Mouse (Mus musculus): ENCODE measurements at regions not wholly inside any gene's neighbourhood (a gene's known extent, or its start where the extent isn't known, plus 50 kb on each side); places are given as distances from the start of the nearest gene placed in this dataset.

GRCm38 (mm10) chr4:93935692-93936091 lies 600.4 kb upstream of the Tusc1 start:
- DNase-seq (ENCODE audit: low spot score), result no peak

GRCm38 (mm10) chr4:93927117-93927516 lies 591.8 kb upstream of the Tusc1 start:
- no peak for DNase-seq (ENCODE audit: low spot score)

DNA sequence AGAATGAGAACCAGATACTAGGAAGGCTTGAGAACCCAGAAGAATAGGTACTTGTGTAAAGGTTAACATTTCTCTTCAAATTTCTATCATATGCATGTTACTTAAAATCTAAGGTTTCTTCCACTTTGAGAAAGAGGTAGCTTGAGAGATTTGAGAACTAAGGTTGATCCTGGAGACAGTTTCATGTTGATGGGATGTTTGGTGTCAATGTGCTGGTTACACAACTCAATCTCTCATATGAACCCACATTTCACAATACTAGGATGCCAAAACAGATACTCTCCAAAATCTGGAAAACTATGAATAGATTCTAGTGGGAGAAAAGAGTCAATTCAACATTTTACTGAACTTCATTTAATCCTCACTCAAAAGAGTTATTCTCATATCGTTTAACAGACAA lies 589.1 kb upstream of the Tusc1 start:
- DNase-seq (ENCODE audit: low spot score), result no peak

GRCm38 (mm10) chr4:93886631-93887030 lies 551.3 kb upstream of the Tusc1 start:
- DNase-seq (ENCODE audit: low spot score), result no peak

DNA sequence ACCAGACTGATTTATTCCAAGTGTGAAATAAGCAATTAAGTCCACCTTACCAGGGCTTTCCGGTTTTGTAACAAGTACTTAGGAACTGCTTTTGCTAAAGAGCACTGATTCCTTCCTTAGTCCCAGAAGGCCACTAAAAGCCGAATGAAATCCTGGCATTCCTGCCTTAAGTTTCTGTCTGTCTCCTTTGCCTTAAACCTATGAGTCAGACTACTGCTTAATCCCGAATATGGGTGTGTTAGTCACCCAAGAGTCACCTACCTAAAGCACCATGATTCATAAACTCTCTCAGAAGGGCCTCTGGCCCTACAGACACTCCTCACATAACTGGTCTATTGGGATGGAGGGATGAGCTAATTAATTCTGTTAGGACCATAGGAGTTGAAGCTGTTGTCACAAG lies 546.0 kb upstream of the Tusc1 start:
- no peak for DNase-seq (ENCODE audit: low spot score)

DNA sequence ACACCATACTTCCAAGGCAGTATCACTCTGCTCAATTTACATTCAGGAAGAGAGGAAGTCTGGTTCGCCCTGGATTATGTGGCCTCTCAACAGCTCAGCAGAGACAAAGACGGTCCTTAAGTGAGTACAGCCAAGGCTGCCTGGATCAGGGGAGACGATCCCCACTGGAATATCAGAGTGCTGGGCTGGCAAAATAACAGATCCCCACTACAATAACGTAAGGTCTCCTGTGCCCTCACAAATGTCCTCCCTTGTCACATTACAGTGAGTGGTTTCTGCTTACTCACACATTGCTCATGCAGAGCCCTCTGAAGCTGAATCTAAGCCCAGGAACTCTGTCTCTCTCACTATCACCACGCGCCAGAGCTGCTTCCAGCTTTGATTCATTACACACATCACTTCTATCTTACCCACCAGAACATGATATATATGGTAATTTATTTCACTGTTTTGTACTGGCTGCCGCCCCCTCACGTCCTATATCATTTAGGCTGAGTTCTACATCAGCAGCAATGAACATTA lies 544.1 kb upstream of the Tusc1 start:
- no peak for DNase-seq (ENCODE audit: low spot score)

DNA sequence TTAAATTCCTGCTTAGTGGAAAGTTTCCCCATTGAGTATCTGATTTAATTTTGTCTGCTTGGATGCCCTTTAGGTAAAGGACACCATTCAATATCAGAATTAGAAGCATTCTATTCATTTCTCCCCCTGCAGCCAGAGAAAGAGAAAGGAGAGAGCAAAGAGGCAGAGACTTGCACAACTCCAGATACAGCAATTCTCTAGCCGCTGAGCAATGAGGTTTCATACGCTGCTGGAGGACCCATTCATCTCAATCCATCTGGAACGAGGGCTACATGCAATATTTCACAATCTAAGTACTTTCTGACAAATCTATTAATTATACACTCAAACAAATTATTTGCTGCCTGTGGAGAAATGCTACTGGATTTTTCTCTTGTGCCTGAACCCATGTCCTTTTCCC lies 538.0 kb upstream of the Tusc1 start:
- DNase-seq (ENCODE audit: low spot score), result no peak

DNA sequence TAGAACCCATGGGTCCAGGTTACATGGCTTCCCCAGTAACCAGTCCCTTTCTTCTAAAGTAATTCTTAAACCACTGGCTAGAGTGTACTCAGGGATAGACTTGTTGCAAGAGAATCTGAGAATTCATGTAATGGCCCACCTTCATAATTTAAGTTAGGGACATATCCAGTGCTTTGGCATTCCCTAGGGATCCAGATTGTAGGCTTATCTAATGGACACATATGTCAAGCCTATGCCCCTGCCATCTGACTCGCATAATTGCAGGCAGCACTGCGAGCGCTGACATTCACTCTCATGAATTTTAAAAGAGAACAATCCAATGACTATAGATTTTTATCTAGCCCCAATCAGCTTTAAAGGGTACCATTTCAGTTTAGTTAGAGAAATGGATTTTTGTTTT lies 518.1 kb upstream of the Tusc1 start:
- DNase-seq (ENCODE audit: low spot score), result no peak

DNA sequence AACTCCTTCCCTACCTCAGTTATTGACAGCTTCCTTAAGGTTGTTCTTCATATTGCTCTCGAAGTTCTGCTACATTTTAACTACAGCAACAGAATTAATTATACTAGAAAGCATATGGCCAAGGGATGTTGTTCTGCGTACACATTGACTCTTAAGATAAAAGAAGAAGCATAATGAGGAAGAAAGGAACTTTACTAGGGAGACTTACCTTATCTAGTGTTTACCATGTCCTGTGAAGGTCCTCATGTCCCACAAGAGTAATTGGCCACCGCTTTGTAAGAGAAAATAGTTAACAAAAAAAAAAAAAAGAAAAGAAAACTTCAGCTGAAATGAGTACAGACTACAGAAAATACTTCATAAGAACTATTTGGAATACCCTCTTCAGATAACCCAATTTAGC lies 513.9 kb upstream of the Tusc1 start:
- no peak for DNase-seq (ENCODE audit: low spot score)

DNA sequence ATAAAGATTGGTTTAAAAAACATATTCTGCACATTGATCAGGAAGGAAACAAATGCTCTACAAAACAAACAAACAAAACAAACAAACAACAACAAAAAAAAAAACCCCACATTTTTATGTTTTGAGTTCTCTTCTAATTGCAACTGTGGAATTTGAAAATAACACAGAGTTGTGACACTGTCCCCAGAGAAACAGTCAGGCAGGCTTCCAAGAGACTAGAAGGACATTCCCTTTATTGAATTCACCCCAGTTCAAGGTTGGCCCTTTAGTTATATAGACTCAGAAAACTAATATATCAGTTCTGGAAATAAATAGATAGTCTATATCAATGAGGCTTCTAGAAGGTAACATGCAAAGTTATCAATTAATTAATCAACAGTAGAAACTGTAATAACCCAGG lies 495.4 kb upstream of the Tusc1 start:
- DNase-seq (ENCODE audit: low spot score), result no peak

DNA sequence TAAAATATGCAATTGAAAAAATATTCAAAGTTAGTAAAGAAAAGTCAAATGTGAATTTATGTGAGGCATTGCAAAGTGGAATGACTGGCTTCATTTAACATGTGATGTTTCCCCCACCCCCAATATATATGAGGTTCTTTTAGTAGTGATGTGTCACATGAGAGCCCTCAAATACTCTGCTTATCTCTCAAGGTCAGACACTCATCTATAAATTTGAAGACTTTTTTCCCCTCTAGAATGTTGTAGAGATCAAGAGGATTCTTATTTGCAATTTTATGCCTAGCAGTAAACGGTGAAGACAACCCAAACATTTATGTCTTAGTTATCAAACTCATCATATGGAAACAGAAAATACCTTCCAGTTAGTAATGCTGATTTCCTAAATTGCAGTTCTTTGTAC lies 457.8 kb upstream of the Tusc1 start:
- DNase-seq (ENCODE audit: low spot score), result no peak

DNA sequence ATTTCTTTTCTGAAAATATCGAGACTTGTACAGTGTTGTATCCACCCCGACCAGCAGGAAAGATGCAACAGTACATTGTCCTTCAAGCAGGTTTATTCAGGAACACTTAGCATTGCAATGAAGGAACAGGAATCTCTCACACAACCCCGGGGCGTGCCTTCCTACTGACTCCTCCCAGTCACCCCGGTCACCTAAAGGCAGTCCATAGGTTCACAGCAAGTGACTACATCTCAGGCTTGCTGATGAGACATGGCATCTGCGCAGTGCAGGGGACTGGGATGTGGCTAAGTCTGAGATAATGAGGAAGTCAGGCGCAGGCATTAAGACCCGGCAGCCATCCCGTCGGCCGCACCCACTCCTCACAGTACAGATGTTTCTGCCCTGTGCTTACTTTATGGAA lies 454.8 kb upstream of the Tusc1 start:
- DNase-seq (ENCODE audit: low spot score), result no peak

DNA sequence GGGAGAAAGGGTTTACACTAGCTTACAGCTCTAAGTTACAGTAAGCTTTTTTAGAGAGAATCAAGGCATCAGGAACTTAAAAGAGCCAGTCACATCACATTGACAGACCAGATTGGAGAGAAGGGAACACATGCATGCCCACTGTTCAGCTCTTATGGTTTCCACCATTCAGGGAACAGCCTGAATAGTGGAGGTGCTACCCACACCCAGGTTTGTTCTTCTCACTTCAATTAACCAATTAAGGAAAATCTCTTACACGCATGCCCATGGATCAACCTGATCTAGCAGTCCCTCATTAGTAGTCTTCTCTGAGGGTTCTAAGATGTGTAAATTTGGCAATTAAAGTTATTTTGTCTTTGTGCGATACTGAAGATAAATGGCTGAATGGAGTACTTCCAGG lies 419.2 kb upstream of the Tusc1 start:
- DNase-seq (ENCODE audit: low spot score), result no peak

GRCm38 (mm10) chr4:93746326-93746725 lies 411.0 kb upstream of the Tusc1 start:
- no peak for DNase-seq (ENCODE audit: low spot score)

GRCm38 (mm10) chr4:93713711-93714110 lies 378.4 kb upstream of the Tusc1 start:
- DNase-seq (ENCODE audit: low spot score), result no peak

DNA sequence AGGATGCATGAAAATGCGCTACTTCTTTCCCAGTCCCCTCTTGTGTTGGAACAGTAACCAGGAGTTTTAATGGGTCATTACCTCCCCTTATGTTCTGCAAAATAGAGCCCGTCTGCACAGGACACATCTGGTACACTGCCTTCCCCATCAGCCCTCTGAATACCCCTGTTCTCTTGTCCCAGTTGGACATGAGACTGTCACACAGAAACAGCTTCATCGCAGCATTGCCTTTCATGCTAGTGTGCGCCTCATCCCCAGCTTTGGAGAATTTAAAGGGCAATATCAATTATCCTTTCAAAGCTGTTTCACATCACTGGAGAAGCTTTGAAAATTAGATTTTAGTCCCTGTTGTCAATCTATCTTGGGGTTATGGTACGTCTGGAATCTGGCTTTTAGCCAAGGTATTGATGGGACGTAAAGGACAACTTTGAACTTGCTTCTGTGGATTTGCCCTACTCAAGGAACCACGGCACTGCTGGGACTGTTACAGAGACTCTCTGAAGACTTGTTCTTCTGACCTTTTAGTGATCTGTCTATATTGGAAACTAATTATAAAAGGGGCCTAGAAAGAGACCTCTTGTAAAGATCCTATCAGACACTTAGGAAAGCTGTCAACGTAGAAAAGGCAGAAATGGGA lies 341.2 kb upstream of the Tusc1 start:
- no peak for DNase-seq (ENCODE audit: low spot score)

DNA sequence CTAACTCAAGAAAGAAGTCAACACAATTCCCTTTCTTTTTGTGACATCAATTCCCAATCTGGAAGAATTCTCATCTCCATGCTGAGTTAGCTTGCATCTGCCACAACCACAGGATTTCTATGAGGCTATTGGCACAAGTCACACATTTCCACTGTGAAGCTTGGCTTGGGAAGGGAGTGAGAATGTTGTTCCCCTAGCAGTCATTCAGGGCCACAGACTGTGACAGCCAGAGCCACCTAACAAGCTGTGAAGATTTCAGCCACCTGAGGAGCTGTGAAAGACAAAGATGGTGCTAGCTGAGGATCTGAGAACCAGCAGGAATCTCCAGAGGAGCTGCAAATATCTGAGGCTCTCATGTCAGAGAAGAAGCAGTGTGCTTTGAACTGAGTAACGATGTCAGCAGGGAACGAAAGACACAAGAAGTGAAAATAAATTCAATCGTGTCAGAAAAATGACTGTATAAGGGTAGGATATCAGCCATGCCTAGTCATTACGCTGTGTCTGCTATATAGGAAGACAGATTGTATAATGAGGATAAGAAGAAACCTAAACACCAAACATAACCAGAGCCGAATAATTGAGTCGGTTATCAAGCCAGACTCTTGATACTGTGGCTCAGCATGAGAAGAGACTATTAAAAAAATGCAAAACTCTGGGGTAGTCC lies 340.6 kb upstream of the Tusc1 start:
- no peak for DNase-seq (ENCODE audit: low spot score)

DNA sequence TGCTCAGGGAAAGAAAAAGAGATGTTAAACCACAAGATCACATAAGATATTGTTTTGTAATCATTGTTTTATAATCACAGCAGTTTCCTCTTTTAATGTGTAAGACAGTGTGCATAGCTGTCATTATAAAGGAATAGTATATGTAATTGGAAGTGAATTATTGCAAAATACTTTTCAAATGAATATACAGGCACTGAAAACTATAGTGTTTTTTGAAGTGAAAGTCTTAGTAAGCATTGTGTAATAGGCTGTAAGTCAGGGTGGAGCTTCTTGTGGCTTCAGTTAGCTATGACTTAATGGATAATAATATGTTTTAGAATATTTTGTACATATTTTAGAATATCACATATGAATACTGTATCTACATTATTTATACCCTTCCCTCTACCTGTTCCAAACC lies 333.7 kb upstream of the Tusc1 start:
- no peak for DNase-seq (ENCODE audit: low spot score)

GRCm38 (mm10) chr4:93664293-93664692 lies 329.0 kb upstream of the Tusc1 start:
- no peak for DNase-seq (ENCODE audit: low spot score)

DNA sequence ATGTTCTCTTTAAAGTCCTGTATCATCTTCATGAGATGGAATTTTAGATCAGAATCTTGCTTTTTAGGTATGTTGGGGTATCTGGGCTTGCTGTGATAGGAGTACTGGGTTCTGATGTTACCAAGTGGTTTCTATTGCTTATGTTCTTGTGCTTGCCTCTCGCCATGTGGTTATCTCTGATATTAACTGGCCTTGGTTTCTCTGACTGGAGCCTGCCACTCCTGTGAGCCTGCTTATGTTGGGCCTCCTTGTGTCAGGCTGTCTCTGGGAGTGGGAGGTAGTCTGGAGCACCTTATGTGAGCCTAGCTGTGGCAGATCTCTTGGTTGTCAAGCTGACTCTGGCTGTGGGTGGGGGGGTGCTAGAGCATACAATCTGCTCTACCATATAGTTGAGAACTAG lies 302.9 kb upstream of the Tusc1 start:
- DNase-seq (ENCODE audit: low spot score), result no peak

- no peak for DNase-seq (ENCODE audit: low spot score)
Observed at GRCm38 (mm10) chr4:93598474-93598873, 263.2 kb upstream of the Tusc1 start.

- DNase-seq (ENCODE audit: low spot score), result no peak
Observed at GRCm38 (mm10) chr4:93584328-93584727, 249.0 kb upstream of the Tusc1 start.

- no peak for DNase-seq (ENCODE audit: low spot score)
Observed at GRCm38 (mm10) chr4:93583670-93584303, 248.5 kb upstream of the Tusc1 start.

DNA sequence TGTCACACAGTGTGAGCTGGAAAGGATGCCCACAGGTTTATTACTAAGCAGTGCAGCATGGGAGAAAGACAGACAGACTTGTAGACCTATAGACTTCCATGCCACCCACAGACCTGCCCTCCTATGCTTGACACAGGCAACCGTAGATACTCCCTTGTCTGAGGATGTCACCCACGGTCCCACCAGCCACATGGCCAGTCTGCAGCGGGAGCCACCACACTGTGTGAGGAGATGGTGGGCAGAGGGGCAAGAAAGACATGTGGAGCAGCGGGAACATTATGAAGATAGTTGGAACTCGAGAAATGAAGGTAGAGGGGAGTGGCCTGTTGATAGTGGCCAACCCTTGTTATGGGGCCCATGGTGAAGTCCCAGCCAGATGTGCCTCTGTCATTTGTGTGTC lies 244.0 kb upstream of the Tusc1 start:
- no peak for DNase-seq (ENCODE audit: low spot score)

All from ovary, postnatal 14 days (tissue).